Mouse (Mus musculus): ENCODE measurements around the gene Prdx3. TPM values are rescaled to one million over a fixed set of nuclear protein-coding genes. Genes with fewer than 3 reads are reported as not detected.
"Not testable (repeated sequence)": the region's sequence is repeated elsewhere in the genome, so short reads cannot be mapped to it uniquely, and the experiment has no call there.

Prdx3 gene
- polyA plus RNA-seq, 2 experiments: 217 to 411 TPM

DNA sequence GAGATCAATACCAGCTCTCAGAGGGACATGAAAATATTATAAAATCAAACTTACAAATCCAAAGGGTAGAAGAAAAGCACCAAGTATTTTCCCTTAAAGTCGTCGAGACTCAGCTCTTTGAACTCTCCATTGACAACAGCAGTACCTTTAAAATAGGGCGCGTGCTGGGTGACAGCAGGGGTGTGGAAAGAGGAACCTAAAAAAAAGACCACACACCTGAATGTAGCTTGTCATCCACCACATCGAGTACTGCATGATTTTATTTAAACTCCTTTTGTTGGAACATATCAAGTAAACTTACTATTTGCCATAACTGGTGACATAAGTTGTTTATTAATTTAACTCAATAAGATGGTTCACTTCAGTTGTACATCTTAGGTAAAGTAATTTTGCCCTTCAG is 3.0 kb downstream of the Prdx3 start:
- no peak for TF ChIP-seq EP300 (IDR thresholded peaks at IDR 0.05; ENCODE audit: low read depth)
- no peak for TF ChIP-seq CTCF (IDR thresholded peaks at IDR 0.05; ENCODE audit: low read depth)
- Histone ChIP-seq H3K9ac (replicated peaks) (peak overlapping the region; percentile 90), H3K9me3 (ENCODE audit: control insufficient read depth, low read length) (no peaks in the 10 kb centered on the region), H3K4me3 (ENCODE audit: insufficient read depth in 1 of 2, low read depth in 2 of 2, low read length in 2 of 2) (peak overlapping the region; percentile 92 to 96), H3K27me3 (ENCODE audit: control insufficient read depth, insufficient read depth, low read length) (no peaks in the 10 kb centered on the region), H3K4me2 (ENCODE audit: low read depth) (peak overlapping the region; percentile 80), H3K27ac (peak overlapping the region; percentile 95), H3K36me3 (replicated peaks; ENCODE audit: control insufficient read depth, insufficient read depth, low read depth) (peaks cover 60% of the 10 kb centered on the region), H3K4me1 (replicated peaks; ENCODE audit: control insufficient read depth in 2 of 2, insufficient read depth in 2 of 2, low read length in 1 of 2) (peaks cover 22% of the 10 kb centered on the region in 2 experiments)
- no peak for ATAC-seq (ENCODE audit: insufficient read depth)
- 75% methylated on average over 5 of the region's 5 CpGs for WGBS (ENCODE audit: insufficient replicate concordance)
- no peak for DNase-seq (ENCODE audit: low read depth in 3 of 3, low spot score in 3 of 3)

DNA sequence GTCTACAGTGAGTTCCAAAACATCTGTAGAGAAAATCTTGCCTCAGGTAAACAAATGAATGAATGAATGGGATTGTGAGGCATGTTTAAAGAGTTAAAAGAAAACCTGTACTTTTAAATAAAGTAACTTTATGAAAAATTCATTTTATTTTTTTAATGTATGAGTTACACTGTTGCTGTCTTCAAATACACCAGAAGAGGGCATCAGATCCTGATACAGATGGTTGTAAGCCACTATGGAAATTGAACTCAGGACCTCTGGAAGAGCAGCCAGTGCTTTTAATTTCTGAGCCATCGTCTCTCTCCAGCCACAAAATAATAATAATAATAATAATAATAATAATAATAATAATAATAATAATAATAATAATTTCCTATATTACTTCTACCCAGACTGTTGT is 3.9 kb downstream of the Prdx3 start:
- TF ChIP-seq CTCF (IDR thresholded peaks at IDR 0.05; ENCODE audit: low read depth): peak; percentile 44; the same call in 1 of the 2 replicates
- TF ChIP-seq EP300 (IDR thresholded peaks at IDR 0.05; ENCODE audit: low read depth): no peak
- H3K9me3 ChIP-seq (ENCODE audit: control insufficient read depth, low read length): no peaks in the 10 kb centered on the region
- H3K27me3 ChIP-seq (ENCODE audit: control insufficient read depth, insufficient read depth, low read length): no peaks in the 10 kb centered on the region
- H3K27ac ChIP-seq: no peak overlapping the region
- H3K4me1 ChIP-seq (replicated peaks; ENCODE audit: control insufficient read depth in 2 of 2, insufficient read depth in 2 of 2, low read length in 1 of 2): peaks cover 22% of the 10 kb centered on the region in 2 experiments
- H3K4me3 ChIP-seq (ENCODE audit: insufficient read depth in 1 of 2, low read depth in 2 of 2, low read length in 2 of 2): no peak overlapping the region
- H3K36me3 ChIP-seq (replicated peaks; ENCODE audit: control insufficient read depth, insufficient read depth, low read depth): peaks cover 65% of the 10 kb centered on the region
- peak overlapping the region; percentile 80 for H3K4me2 ChIP-seq (ENCODE audit: low read depth)
- 63% methylated on average over 1 of the region's 1 CpGs for WGBS (ENCODE audit: insufficient replicate concordance)
- no peak for ATAC-seq (ENCODE audit: insufficient read depth)
- DNase-seq (ENCODE audit: low read depth in 3 of 3, low spot score in 3 of 3): no peak
- H3K9ac ChIP-seq (replicated peaks): no peak overlapping the region

DNA sequence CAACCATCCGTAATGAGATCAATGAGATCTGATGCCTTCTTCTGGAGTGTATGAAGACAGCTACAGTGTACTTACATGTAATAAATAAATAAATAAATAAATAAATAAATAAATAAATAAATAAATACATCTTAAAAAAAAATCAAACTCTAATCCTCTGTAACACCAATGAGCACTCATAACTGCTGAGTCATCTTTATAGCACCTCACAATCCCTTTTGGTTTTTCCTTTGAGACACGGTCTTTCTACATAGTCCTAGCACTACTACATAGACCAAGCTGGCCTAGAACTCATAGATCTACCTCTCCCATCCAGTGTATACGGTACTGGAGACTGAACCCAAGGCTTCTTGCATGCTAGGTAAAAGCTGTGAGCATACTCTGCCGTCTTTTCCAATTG is 8.2 kb downstream of the Prdx3 start:
- not testable (repeated sequence) for H3K27ac ChIP-seq; H3K9me3 ChIP-seq (ENCODE audit: control insufficient read depth, low read length); H3K27me3 ChIP-seq (ENCODE audit: control insufficient read depth, insufficient read depth, low read length); H3K4me1 ChIP-seq (replicated peaks; ENCODE audit: control insufficient read depth in 2 of 2, insufficient read depth in 2 of 2, low read length in 1 of 2); H3K4me2 ChIP-seq (ENCODE audit: low read depth); ATAC-seq (ENCODE audit: insufficient read depth); DNase-seq (ENCODE audit: low read depth in 3 of 3, low spot score in 3 of 3); H3K9ac ChIP-seq (replicated peaks); H3K4me3 ChIP-seq (ENCODE audit: insufficient read depth in 1 of 2, low read depth in 2 of 2, low read length in 2 of 2)
- WGBS (ENCODE audit: insufficient replicate concordance): 91% methylated on average over 4 of the region's 4 CpGs
- H3K36me3 ChIP-seq (replicated peaks; ENCODE audit: control insufficient read depth, insufficient read depth, low read depth): peaks cover 74% of the 10 kb centered on the region

DNA sequence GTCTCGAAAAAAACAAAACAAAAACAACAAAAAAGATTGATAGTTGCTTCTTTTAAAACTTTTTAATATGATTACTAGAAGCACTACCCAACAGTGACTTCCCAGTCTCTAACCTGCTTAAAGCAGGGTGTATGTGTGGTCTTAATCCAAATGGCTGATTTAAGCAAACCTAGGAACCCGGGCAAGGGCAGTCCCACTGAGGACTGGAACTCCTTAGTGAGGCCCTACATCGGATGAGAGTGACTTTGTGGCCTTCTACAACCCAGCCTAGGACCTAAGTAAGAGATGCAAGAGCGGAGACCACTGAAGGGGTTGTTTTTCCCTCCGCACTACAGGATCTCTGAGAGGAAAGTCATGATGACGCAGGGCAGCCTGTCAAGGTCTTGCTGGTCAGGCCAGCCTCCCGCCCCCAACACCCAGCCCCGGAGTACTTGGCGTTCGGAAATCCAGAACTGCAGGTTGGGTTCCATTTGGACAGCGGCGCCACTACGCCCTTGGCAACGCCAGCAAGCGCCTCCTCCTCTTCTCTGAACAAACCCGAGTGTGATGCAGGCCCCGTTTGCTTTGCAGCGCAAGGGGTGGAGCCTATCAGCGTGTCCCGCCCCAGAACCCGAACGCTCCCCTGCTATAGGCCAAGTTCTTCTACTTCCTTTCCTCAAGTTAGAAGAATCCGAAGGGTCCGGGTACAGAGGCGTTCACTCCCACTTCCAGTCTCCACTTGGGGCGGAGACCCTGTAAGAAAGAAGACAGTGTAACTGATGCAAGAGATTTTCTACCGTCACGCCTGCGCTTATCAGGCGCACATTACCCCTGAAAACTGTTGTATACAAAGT is 13.3 kb downstream of the Prdx3 start, which contains the start of gene Sfxn4:
Sfxn4 (minus strand) TSS at position 612 of the 833 bp plus-strand sequence.
- peak within 1 kb of the TSS; percentile 87 for H3K4me2 ChIP-seq (ENCODE audit: low read depth)

DNA sequence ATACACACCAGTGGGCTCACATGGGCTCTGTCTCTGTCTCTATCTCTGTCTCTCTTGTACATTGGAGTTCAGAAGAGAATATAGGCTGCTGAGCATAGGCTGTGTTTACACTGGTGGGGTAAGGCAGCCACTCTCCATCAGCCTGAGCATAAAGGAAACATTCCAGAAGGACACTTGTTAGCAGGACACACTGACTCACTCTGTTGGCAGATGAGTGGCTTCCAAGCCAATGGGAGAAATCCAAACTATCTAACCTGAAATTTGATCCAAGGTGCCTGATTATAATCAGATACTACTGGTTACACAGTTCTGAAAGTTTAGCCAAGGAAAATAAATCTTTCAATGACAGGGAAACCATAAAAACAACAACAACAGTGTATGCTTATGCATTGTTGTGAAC is 28.6 kb downstream of the Prdx3 start:
- no peak overlapping the region for H3K4me3 ChIP-seq (ENCODE audit: insufficient read depth in 1 of 2, low read depth in 2 of 2, low read length in 2 of 2)
- H3K9ac ChIP-seq (replicated peaks): no peak overlapping the region
- H3K4me2 ChIP-seq (ENCODE audit: low read depth): no peak overlapping the region
- no peaks in the 10 kb centered on the region for H3K9me3 ChIP-seq (ENCODE audit: control insufficient read depth, low read length)
- TF ChIP-seq CTCF (IDR thresholded peaks at IDR 0.05; ENCODE audit: low read depth) (no peak), EP300 (IDR thresholded peaks at IDR 0.05; ENCODE audit: low read depth) (no peak)
- H3K27me3 ChIP-seq (ENCODE audit: control insufficient read depth, insufficient read depth, low read length): no peaks in the 10 kb centered on the region
- ATAC-seq (ENCODE audit: insufficient read depth) (no peak), DNase-seq (ENCODE audit: low read depth in 3 of 3, low spot score in 3 of 3) (no peak)
- H3K36me3 ChIP-seq (replicated peaks; ENCODE audit: control insufficient read depth, insufficient read depth, low read depth): no peaks in the 10 kb centered on the region
- H3K27ac ChIP-seq: no peak overlapping the region
- H3K4me1 ChIP-seq (replicated peaks; ENCODE audit: control insufficient read depth in 2 of 2, insufficient read depth in 2 of 2, low read length in 1 of 2): peaks cover 18 to 19% of the 10 kb centered on the region in 2 experiments

More for the DNA sequence above, 13.3 kb downstream of the Prdx3 start, which contains the start of gene Sfxn4:
- H3K9ac ChIP-seq (replicated peaks): peak within 1 kb of the TSS; percentile 64
- ATAC-seq (ENCODE audit: insufficient read depth) (peak; percentile 97), DNase-seq (ENCODE audit: low read depth in 3 of 3, low spot score in 3 of 3) (peak; percentile 86 to 89 (median 86))
- no peaks in the 10 kb centered on the region for H3K27me3 ChIP-seq (ENCODE audit: control insufficient read depth, insufficient read depth, low read length)
- TF ChIP-seq CTCF (IDR thresholded peaks at IDR 0.05; ENCODE audit: low read depth): no peak
- peak; percentile 16; the same call in 1 of the 2 replicates for TF ChIP-seq EP300 (IDR thresholded peaks at IDR 0.05; ENCODE audit: low read depth)
- 3% methylated on average over 30 of the region's 30 CpGs for WGBS (ENCODE audit: insufficient replicate concordance)
- peak within 1 kb of the TSS; percentile 54 to 70 for H3K4me3 ChIP-seq (ENCODE audit: insufficient read depth in 1 of 2, low read depth in 2 of 2, low read length in 2 of 2)
- H3K9me3 ChIP-seq (ENCODE audit: control insufficient read depth, low read length): no peaks in the 10 kb centered on the region
- peaks cover 28% of the 10 kb centered on the region for H3K36me3 ChIP-seq (replicated peaks; ENCODE audit: control insufficient read depth, insufficient read depth, low read depth)
- peak within 1 kb of the TSS; percentile 68 for H3K27ac ChIP-seq
- peaks cover 2 to 5% of the 10 kb centered on the region in 2 experiments for H3K4me1 ChIP-seq (replicated peaks; ENCODE audit: control insufficient read depth in 2 of 2, insufficient read depth in 2 of 2, low read length in 1 of 2)

Measured in liver, embryonic 14.5 days (tissue).